Mouse (Mus musculus) embryonic facial prominence, embryonic 14.5 days (tissue): ENCODE data around the gene Tfdp2. TPM values are rescaled to one million over a fixed set of nuclear protein-coding genes. Genes with fewer than 3 reads are reported as not detected.
A peak's percentile ranks its signal among the peaks of the same experiment; 100 is the strongest.
"Not testable (repeated sequence)": the region's sequence is repeated elsewhere in the genome, so short reads cannot be mapped to it uniquely, and the experiment has no call there.

Experiments used
- ATAC-seq: fragments of 200-750 bp; cut with Nextera tagmentation; 2 replicates; pipeline ENCODE4 v1.8.0; 2017; ENCODE audit warnings: low read depth, moderate number of reproducible peaks, moderate TSS enrichment
- DNase-seq: peaks from one replicate; pipeline ENCODE4 v3.0.0-alpha.2; 2015; ENCODE audit warnings: low spot score
- H3K27ac ChIP-seq: fragments of 300-500 bp; sonication (generic); replicated peaks from 2 replicates; pipeline ENCODE4 v1.5.1; 2014; ENCODE audit warnings: low read depth, mild to moderate bottlenecking, low read length, moderate library complexity
- H3K27me3 ChIP-seq: fragments of 300-500 bp; sonication (generic); replicated peaks from 2 replicates; pipeline ENCODE4 v1.6.1; 2014; ENCODE audit warnings: low read length; ENCODE audit not compliant: control insufficient read depth, insufficient read depth
- H3K36me3 ChIP-seq: fragments of 300-500 bp; sonication (generic); 2 replicates; pipeline ENCODE4 v1.6.1; 2014; ENCODE audit warnings: low read length, mixed read lengths; ENCODE audit not compliant: control insufficient read depth, insufficient read depth
- H3K4me1 ChIP-seq: fragments of 300-500 bp; sonication (generic); 2 replicates; pipeline ENCODE4 v1.6.1; 2014; ENCODE audit warnings: antibody characterized with exemption, low read length; ENCODE audit not compliant: control insufficient read depth, insufficient read depth
- H3K4me2 ChIP-seq: fragments of 300-500 bp; sonication (generic); 2 replicates; pipeline ENCODE4 v1.6.1; 2014; ENCODE audit warnings: low read depth, mild to moderate bottlenecking, low read length, moderate library complexity, mixed read lengths
- H3K4me3 ChIP-seq: fragments of 300-500 bp; sonication (generic); 2 replicates; pipeline ENCODE4 v1.5.1; 2014; ENCODE audit warnings: low read depth, mild to moderate bottlenecking, low read length
- H3K9ac ChIP-seq: fragments of 300-500 bp; sonication (generic); 2 replicates; pipeline ENCODE4 v1.6.1; 2014; ENCODE audit warnings: low read depth, mild to moderate bottlenecking, low read length, moderate library complexity, mixed read lengths
- H3K9me3 ChIP-seq: fragments of 300-500 bp; sonication (generic); 2 replicates; pipeline ENCODE4 v1.6.1; 2016; ENCODE audit warnings: low read length; ENCODE audit not compliant: control insufficient read depth
- WGBS: fragments of 180-500 bp; shearing (Covaris S2); extraction: QIAGEN DNeasy Blood & Tissue Kit; methylation state at CpG from one replicate; pipeline ENCODE4 v1.1.7; 2014; 5-methylcytosine and 5-hydroxymethylcytosine counted together
- polyA plus RNA-seq: library from polyadenylated mRNA; unstranded; fragments of >200 nt; fragmentation: Nextera tagmentation; extraction: Ambion mirVana; gene quantifications from 2 replicates; pipeline ENCODE4 v1.2.1, GENCODE M21; 2014

Tfdp2 gene
- polyA plus RNA-seq, 1 experiment from 2014 or later = 30.8 TPM

- H3K4me1 ChIP-seq = no peaks in the 10 kb centered on the region
- no peak overlapping the region for H3K4me2 ChIP-seq
- ATAC-seq = no peak
- no peaks in the 10 kb centered on the region for H3K9me3 ChIP-seq
- WGBS = 69% methylated on average over 6 of the region's 6 CpGs
- no peak overlapping the region for H3K27ac ChIP-seq
- DNase-seq = peak; percentile 29
- no peak overlapping the region for H3K9ac ChIP-seq
- peaks cover 17% of the 10 kb centered on the region for H3K36me3 ChIP-seq
- H3K27me3 ChIP-seq = no peaks in the 10 kb centered on the region
- H3K4me3 ChIP-seq = no peak overlapping the region
Observed at GRCm38 (mm10) chr9:96326496-96326923, 130.4 kb downstream of the Tfdp2 start.

- DNase-seq = no peak
- H3K4me1 ChIP-seq = no peaks in the 10 kb centered on the region
- no peak overlapping the region for H3K27ac ChIP-seq
- no peak overlapping the region for H3K4me2 ChIP-seq
- no peak overlapping the region for H3K9ac ChIP-seq
- peaks cover 17% of the 10 kb centered on the region for H3K36me3 ChIP-seq
- no peak for ATAC-seq
- whole genome bisulfite sequencing = 86% methylated on average over 4 of the region's 4 CpGs
- H3K9me3 ChIP-seq = no peaks in the 10 kb centered on the region
- H3K27me3 ChIP-seq = no peaks in the 10 kb centered on the region
- no peak overlapping the region for H3K4me3 ChIP-seq
Observed at GRCm38 (mm10) chr9:96328226-96328625, 132.2 kb downstream of the Tfdp2 start.

- DNase-seq = no peak
- no peak for ATAC-seq
- no peaks in the 10 kb centered on the region for H3K9me3 ChIP-seq
- WGBS = 92% methylated on average over 5 of the region's 5 CpGs
- no peaks in the 10 kb centered on the region for H3K27me3 ChIP-seq
- H3K4me1 ChIP-seq = no peaks in the 10 kb centered on the region
- H3K9ac ChIP-seq = no peak overlapping the region
- H3K27ac ChIP-seq = no peak overlapping the region
- H3K4me2 ChIP-seq = no peak overlapping the region
- H3K36me3 ChIP-seq = peaks cover 41% of the 10 kb centered on the region
- H3K4me3 ChIP-seq = no peak overlapping the region
Observed at GRCm38 (mm10) chr9:96331146-96331545, 135.1 kb downstream of the Tfdp2 start.

- ATAC-seq (no peak), DNase-seq (no peak)
- no peaks in the 10 kb centered on the region for H3K9me3 ChIP-seq
- peaks cover 35% of the 10 kb centered on the region for H3K36me3 ChIP-seq
- no peak overlapping the region for H3K9ac ChIP-seq
- no peak overlapping the region for H3K4me3 ChIP-seq
- 96% methylated on average over 3 of the region's 3 CpGs for WGBS
- no peaks in the 10 kb centered on the region for H3K4me1 ChIP-seq
- H3K27me3 ChIP-seq = no peaks in the 10 kb centered on the region
- H3K4me2 ChIP-seq = no peak overlapping the region
- no peak overlapping the region for H3K27ac ChIP-seq
Observed at GRCm38 (mm10) chr9:96345750-96346149, 149.7 kb downstream of the Tfdp2 start.

- 90% methylated on average over 5 of the region's 5 CpGs for WGBS
- Histone ChIP-seq H3K4me2 (no peak overlapping the region), H3K9me3 (no peaks in the 10 kb centered on the region), H3K27ac (no peak overlapping the region), H3K4me3 (no peak overlapping the region), H3K4me1 (no peaks in the 10 kb centered on the region), H3K27me3 (no peaks in the 10 kb centered on the region), H3K36me3 (peaks cover 7% of the 10 kb centered on the region; the same call in 1 of the 2 replicates), H3K9ac (no peak overlapping the region)
- no peak for DNase-seq
- no peak for ATAC-seq
Observed at GRCm38 (mm10) chr9:96348885-96349284, 152.8 kb downstream of the Tfdp2 start.

GRCm38 (mm10) chr9:96350010-96350409, 153.9 kb downstream of the Tfdp2 start:
- 33% methylated on average over 4 of the region's 4 CpGs for WGBS
- H3K9me3 ChIP-seq = no peaks in the 10 kb centered on the region
- no peak overlapping the region for H3K27ac ChIP-seq
- H3K4me3 ChIP-seq = no peak overlapping the region
- ATAC-seq (no peak; the same call in 1 of the 2 replicates), DNase-seq (peak; percentile 77)
- H3K27me3 ChIP-seq = no peaks in the 10 kb centered on the region
- no peak overlapping the region for H3K9ac ChIP-seq
- H3K36me3 ChIP-seq = no peaks in the 10 kb centered on the region
- no peaks in the 10 kb centered on the region for H3K4me1 ChIP-seq
- no peak overlapping the region for H3K4me2 ChIP-seq

- Histone ChIP-seq H3K9ac (no peak overlapping the region), H3K27ac (no peak overlapping the region), H3K4me2 (no peak overlapping the region), H3K9me3 (no peaks in the 10 kb centered on the region), H3K36me3 (0 out of 2 replicates have a peak, but pooled peaks cover 1% of the 10 kb centered on the region), H3K4me3 (no peak overlapping the region), H3K4me1 (no peaks in the 10 kb centered on the region), H3K27me3 (no peaks in the 10 kb centered on the region)
- ATAC-seq (no peak), DNase-seq (no peak)
- WGBS = 54% methylated on average over 3 of the region's 3 CpGs
Observed at GRCm38 (mm10) chr9:96350476-96350875, 154.4 kb downstream of the Tfdp2 start.

- not testable (repeated sequence) for H3K27me3 ChIP-seq, H3K9me3 ChIP-seq, H3K27ac ChIP-seq, DNase-seq, H3K4me2 ChIP-seq, H3K36me3 ChIP-seq, H3K4me1 ChIP-seq, ATAC-seq, H3K4me3 ChIP-seq, H3K9ac ChIP-seq
- WGBS = 93% methylated on average over 6 of the region's 6 CpGs
Observed at GRCm38 (mm10) chr9:96351771-96352170, 155.7 kb downstream of the Tfdp2 start.

- WGBS = 79% methylated on average over 12 of the region's 12 CpGs
- Histone ChIP-seq H3K4me2 (no peak overlapping the region), H3K27ac (no peak overlapping the region), H3K27me3 (no peaks in the 10 kb centered on the region), H3K9ac (no peak overlapping the region), H3K4me3 (no peak overlapping the region), H3K4me1 (no peaks in the 10 kb centered on the region), H3K9me3 (no peaks in the 10 kb centered on the region), H3K36me3 (0 out of 2 replicates have a peak, but pooled peaks cover 10% of the 10 kb centered on the region)
- DNase-seq = no peak
- ATAC-seq = no peak
Observed at GRCm38 (mm10) chr9:96353121-96353769, 157.2 kb downstream of the Tfdp2 start.
